ENCODE assay signal across 20 mouse cellular contexts in genomic region chr16:86812692-86813091, GRCm38 (mm10).
"Had no signal": no experiment of that assay in that cellular context is flagged by ENCODE, and none has a peak within 500 bp of the region (broad histone marks: within the 10 kb centered on the region; RNA-seq: fewer than 3 reads in every experiment).

No protein-coding gene starts in this region.

- H3K9me3 ChIP-seq: intestine, embryonic 15.5 days; liver, embryonic 13.5 days; midbrain, embryonic 10.5 days; midbrain, embryonic 13.5 days; neural tube, embryonic 13.5 days; stomach, embryonic 15.5 days had no signal

- H3K4me2 ChIP-seq: intestine, embryonic 15.5 days; liver, embryonic 13.5 days; midbrain, embryonic 13.5 days; neural tube, embryonic 13.5 days; stomach, embryonic 15.5 days had no signal

- H3K27ac ChIP-seq: intestine, embryonic 15.5 days; left cerebral cortex, adult 2 months; liver, embryonic 13.5 days; midbrain, embryonic 10.5 days; midbrain, embryonic 13.5 days; neural tube, embryonic 13.5 days; stomach, embryonic 15.5 days had no signal

- H3K4me3 ChIP-seq: intestine, embryonic 15.5 days; left cerebral cortex, adult 2 months; liver, embryonic 13.5 days; midbrain, embryonic 10.5 days; midbrain, embryonic 13.5 days; myocyte; neural tube, embryonic 13.5 days; stomach, embryonic 15.5 days had no signal

- DNase-seq: kidney, adult 11 months; kidney, adult 9 months; kidney, postnatal 36 days; layer of hippocampus, postnatal 36 days; liver, embryonic 13.5 days; lung, adult 2 months; lung, postnatal 4 days; retina, postnatal 1 day; right cerebral cortex, postnatal 25 days; spleen, adult 18-20 months; thymus, adult 2 months; thymus, postnatal 25 days had no signal

- H3K27me3 ChIP-seq: intestine, embryonic 15.5 days; liver, embryonic 13.5 days; midbrain, embryonic 13.5 days; neural tube, embryonic 13.5 days; stomach, embryonic 15.5 days had no signal

- ATAC-seq: intestine, embryonic 15.5 days; midbrain, embryonic 13.5 days; midbrain, embryonic 16.5 days had no signal

- H3K9ac ChIP-seq: intestine, embryonic 15.5 days; liver, embryonic 13.5 days; midbrain, embryonic 13.5 days; neural tube, embryonic 13.5 days; stomach, embryonic 15.5 days had no signal

- H3K36me3 ChIP-seq: intestine, embryonic 15.5 days; liver, embryonic 13.5 days; midbrain, embryonic 10.5 days; midbrain, embryonic 13.5 days; neural tube, embryonic 13.5 days; stomach, embryonic 15.5 days had no signal

- H3K4me1 ChIP-seq: liver, embryonic 13.5 days; midbrain, embryonic 10.5 days; midbrain, embryonic 13.5 days; neural tube, embryonic 13.5 days; stomach, embryonic 15.5 days had no signal
